In the genomic region with DNA sequence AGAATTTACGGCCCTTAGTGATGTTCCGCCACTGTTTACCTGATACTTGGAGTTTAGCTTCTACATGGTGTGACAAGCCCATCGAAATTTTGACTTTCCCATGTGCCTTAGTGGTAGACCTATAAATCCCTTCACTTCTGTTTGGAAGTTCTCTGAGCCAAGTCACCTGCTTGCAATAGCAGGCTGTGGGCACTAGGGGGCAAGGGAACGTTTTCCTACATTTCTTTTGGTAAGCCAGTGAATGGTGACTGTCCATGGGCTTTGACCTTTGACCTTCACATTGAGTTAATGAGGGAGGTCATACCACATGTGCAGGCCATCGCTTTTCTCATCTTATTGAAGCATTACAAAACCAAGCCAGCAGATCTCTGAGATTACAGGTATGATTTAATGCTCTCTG, we compare ENCODE assay signal across 9 mouse cellular contexts. TPM values are rescaled to one million over a fixed set of nuclear protein-coding genes. Genes with fewer than 3 reads are reported as not detected.
A peak's percentile ranks its signal among the peaks of the same experiment; 100 is the strongest.
DNase-seq lines count a peak whose midpoint lies in the region; ATAC-seq and TF ChIP-seq lines count a peak whose summit lies in the region.
"Had no signal": no experiment of that assay in that cellular context is flagged by ENCODE, and none has a peak within 500 bp of the region (broad histone marks: within the 10 kb centered on the region; RNA-seq: fewer than 3 reads in every experiment).

No protein-coding gene starts in this region.

- no peak overlapping the region for H3K4me3 ChIP-seq in kidney, embryonic 16.5 days (ENCODE audit: low read length)
- no peak overlapping the region for H3K4me3 ChIP-seq in thymus, adult 2 months (ENCODE audit: control insufficient read depth, insufficient read depth, low read length)
- H3K4me3 ChIP-seq: erythroblast, embryonic 14.5 days had no signal

- TF ChIP-seq POLR2A in thymus, adult 2 months (IDR thresholded peaks at IDR 0.05; ENCODE audit: control insufficient read depth, extremely low read depth, insufficient read depth, low read length, poor library complexity) = no peak

- no peak for TF ChIP-seq CTCF in thymus, adult 2 months (IDR thresholded peaks at IDR 0.05; ENCODE audit: borderline replicate concordance, control insufficient read depth, extremely low read depth, insufficient read depth, low read length, poor library complexity)

- no peak overlapping the region for H3K9ac ChIP-seq in kidney, embryonic 16.5 days (replicated peaks; ENCODE audit: low read length)

- no peak overlapping the region for H3K27ac ChIP-seq in kidney, embryonic 16.5 days (ENCODE audit: low read length)
- no peak overlapping the region for H3K27ac ChIP-seq in thymus, adult 2 months (ENCODE audit: control insufficient read depth, insufficient read depth, low read length)

- peak; percentile 72 for DNase-seq in kidney, adult 11 months
- peak; percentile 77 for DNase-seq in NIH3T3 (ENCODE audit: low read depth)
- DNase-seq in cerebellum, adult 9-10 months = peak; percentile 81
- peak; percentile 70 for DNase-seq in heart, adult 8-10 months (ENCODE audit: low spot score)
- peak; percentile 53 to 59 for DNase-seq in left cerebral cortex, postnatal 25 days (ENCODE audit: low spot score in 2 of 2)
- peak; percentile 17 for DNase-seq in ovary, adult 18-20 months (ENCODE audit: low spot score)
- DNase-seq in thymus, adult 2 months = peak; percentile 65

- intact Hi-C loops in left cerebral cortex, postnatal 25 days (cut with DNase I) = loop anchor here (2.0 to 5.0 kb wide), 2 partner anchors 134 to 394 kb away; no protein-coding TSS in a partner anchor

- H3K4me2 ChIP-seq in kidney, embryonic 16.5 days (replicated peaks; ENCODE audit: low read depth, low read length) = no peak overlapping the region

- H3K27me3 ChIP-seq in kidney, embryonic 16.5 days (ENCODE audit: insufficient read depth, low read length) = no peaks in the 10 kb centered on the region
- H3K27me3 ChIP-seq in thymus, adult 2 months (ENCODE audit: control insufficient read depth, insufficient read depth, low read length) = no peaks in the 10 kb centered on the region

- 39% methylated on average over 5 of the region's 5 CpGs for WGBS in kidney, embryonic 16.5 days
- WGBS in thymus, adult 2 months = 50% methylated on average over 5 of the region's 5 CpGs

- H3K36me3 ChIP-seq in kidney, embryonic 16.5 days (ENCODE audit: insufficient read depth, low read length) = no peaks in the 10 kb centered on the region
- no peaks in the 10 kb centered on the region for H3K36me3 ChIP-seq in thymus, adult 2 months (ENCODE audit: control insufficient read depth, insufficient read depth, low read length)

- no peaks in the 10 kb centered on the region for H3K9me3 ChIP-seq in kidney, embryonic 16.5 days (ENCODE audit: low read length)

- peaks cover 14% of the 10 kb centered on the region for H3K4me1 ChIP-seq in kidney, embryonic 16.5 days (ENCODE audit: insufficient read depth, low read length)
- H3K4me1 ChIP-seq in thymus, adult 2 months (replicated peaks; ENCODE audit: control insufficient read depth, insufficient read depth, low read length) = no peaks in the 10 kb centered on the region

- ATAC-seq in kidney, embryonic 16.5 days (ENCODE audit: low FRiP score, low TSS enrichment) = no peak

RNA-seq across cellular contexts. Expression of a gene that starts 8.0 kb away (rescaled TPM):
- not detected in 2 replicates for polyA plus RNA-seq in kidney, embryonic 16.5 days (2015; fragmentation: Nextera tagmentation; extraction: Ambion mirVana)
- total RNA-seq in heart, adult 8-10 months (2022) = not detected
- not detected for total RNA-seq in left cerebral cortex, postnatal 25 days (2021)
- 0.09 TPM in 1 of 2 replicates, not detected in the other for polyA plus RNA-seq in thymus, adult 2 months (2012; rRNA removed)
- polyA plus RNA-seq: erythroblast, embryonic 14.5 days had no signal

Comparison
In these comparisons a context has a peak if more than half of its experiments do, and no peak if none do; other contexts are left out.
1. DNase-seq: peak in every context shown above with its lines; median percentile 81 in cerebellum, adult 9-10 months; 77 in NIH3T3; 72 in kidney, adult 11 months; 70 in heart, adult 8-10 months; 65 in thymus, adult 2 months; 56 in left cerebral cortex, postnatal 25 days; 17 in ovary, adult 18-20 months.